Mouse (Mus musculus): ENCODE data around the gene Tm9sf1.

Gene Tm9sf1

DNA sequence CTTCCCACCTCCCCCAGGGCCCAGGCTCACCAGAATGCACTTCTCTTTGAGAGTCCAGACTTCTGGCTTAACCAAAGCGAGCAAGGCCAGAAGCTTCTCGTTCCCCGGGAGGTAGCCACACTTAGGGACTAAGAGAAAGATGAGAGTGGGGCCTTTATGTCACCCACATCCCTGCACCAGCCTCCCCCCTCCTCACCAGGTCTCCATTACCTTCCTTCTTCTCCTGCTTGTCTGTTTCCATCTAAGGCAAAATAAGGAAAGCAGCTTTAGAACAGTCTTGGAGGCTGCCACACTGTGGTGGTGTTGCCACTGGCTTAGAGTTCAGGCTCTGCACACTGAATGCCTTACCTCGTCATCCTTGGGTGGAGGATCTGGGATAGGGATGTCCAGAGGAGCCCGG is 54.3 kb downstream of the Tm9sf1 start:
- no peak for DNase-seq

DNA sequence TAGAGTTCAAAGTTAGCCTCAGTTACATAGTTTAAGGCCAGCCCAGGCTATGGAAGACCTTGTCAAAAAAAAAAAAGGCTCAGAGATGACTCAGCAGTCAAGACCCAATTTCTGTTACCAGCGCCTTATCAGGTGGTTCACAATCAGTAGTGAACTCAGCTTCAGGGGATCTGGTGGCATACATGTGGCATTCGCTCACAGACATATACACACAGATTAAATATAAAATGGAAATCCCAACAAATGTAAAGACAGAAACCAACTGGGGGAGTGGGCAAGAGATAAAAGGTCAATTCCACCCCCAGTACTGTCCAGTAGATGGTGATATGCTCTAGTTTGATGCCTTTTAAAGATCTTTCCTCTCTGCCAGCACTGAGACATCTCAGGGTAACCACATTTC is 57.5 kb downstream of the Tm9sf1 start:
- no peak for DNase-seq

All from B cell, adult 2 months (primary cell).